9 mouse cellular contexts compared by ENCODE assay signal in the genomic region with DNA sequence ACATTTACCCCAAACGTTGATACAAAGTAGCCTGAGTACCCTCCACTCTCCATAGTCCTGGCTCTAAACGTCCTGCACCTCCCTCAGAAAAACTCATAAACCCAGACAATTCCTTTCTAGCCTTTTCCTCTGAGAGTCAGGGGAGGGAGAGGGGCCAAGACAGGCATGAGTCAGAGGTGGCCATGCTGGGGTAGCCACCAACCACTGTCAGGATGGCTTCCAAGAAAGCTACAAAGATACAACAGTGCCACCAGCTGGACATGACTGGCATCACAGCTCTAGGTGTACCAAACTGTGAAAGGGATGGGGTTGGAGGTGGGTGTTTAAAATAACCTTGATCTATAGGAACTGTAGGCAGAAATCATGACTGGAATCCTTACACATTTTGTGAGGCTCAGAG.
DNase-seq lines count a peak whose midpoint lies in the region; ATAC-seq and TF ChIP-seq lines count a peak whose summit lies in the region.
"Had no signal": no experiment of that assay in that cellular context is flagged by ENCODE, and none has a peak within 500 bp of the region (broad histone marks: within the 10 kb centered on the region; RNA-seq: fewer than 3 reads in every experiment).

No protein-coding gene starts in this region.

- no peak overlapping the region for H3K9ac ChIP-seq in hindbrain, embryonic 11.5 days (ENCODE audit: low read depth, low read length)
- H3K9ac ChIP-seq in hindbrain, embryonic 12.5 days: no peak overlapping the region
- H3K9ac ChIP-seq in embryonic facial prominence, embryonic 14.5 days (ENCODE audit: low read depth, low read length): no peak overlapping the region
- H3K9ac ChIP-seq: neural tube, embryonic 13.5 days had no signal

- DNase-seq in hindbrain, embryonic 11.5 days (ENCODE audit: low spot score): peak; percentile 75
- DNase-seq in CD4-positive helper T cell, adult 2 months (ENCODE audit: low read depth, low spot score): peak; percentile 28
- peak; percentile 87 for DNase-seq in adrenal gland, adult 2 months
- peak; percentile 51 for DNase-seq in embryonic facial prominence, embryonic 14.5 days (ENCODE audit: low spot score)
- DNase-seq in kidney, adult 9 months: peak; percentile 80
- peak; percentile 84 for DNase-seq in lung, postnatal 14 days

- TF ChIP-seq POLR2A in testis, adult 2 months (IDR thresholded peaks at IDR 0.05; ENCODE audit: control insufficient read depth, low read depth, low read length): no peak

- no peaks in the 10 kb centered on the region for H3K9me3 ChIP-seq in hindbrain, embryonic 11.5 days (ENCODE audit: control insufficient read depth, low read length)
- H3K9me3 ChIP-seq in hindbrain, embryonic 12.5 days (replicated peaks): no peaks in the 10 kb centered on the region
- H3K9me3 ChIP-seq in embryonic facial prominence, embryonic 14.5 days (ENCODE audit: control insufficient read depth, low read length): no peaks in the 10 kb centered on the region
- H3K9me3 ChIP-seq: neural tube, embryonic 13.5 days had no signal

- peaks cover 4% of the 10 kb centered on the region; the same call in 1 of the 2 replicates for H3K4me1 ChIP-seq in hindbrain, embryonic 11.5 days (replicated peaks; ENCODE audit: control insufficient read depth, insufficient read depth, low read length)
- peaks cover 16% of the 10 kb centered on the region for H3K4me1 ChIP-seq in hindbrain, embryonic 12.5 days
- H3K4me1 ChIP-seq in embryonic facial prominence, embryonic 14.5 days (ENCODE audit: control insufficient read depth, insufficient read depth, low read length): peaks cover 31% of the 10 kb centered on the region
- peaks cover 16% of the 10 kb centered on the region for H3K4me1 ChIP-seq in testis, adult 2 months (ENCODE audit: control insufficient read depth, insufficient read depth, low read length)

- peak; percentile 52; the same call in 1 of the 2 replicates for TF ChIP-seq CTCF in testis, adult 2 months (IDR thresholded peaks at IDR 0.05; ENCODE audit: control insufficient read depth, insufficient read depth, insufficient replicate concordance, low read depth, low read length)

- ATAC-seq in hindbrain, embryonic 11.5 days (ENCODE audit: low FRiP score): no peak
- no peak for ATAC-seq in hindbrain, embryonic 12.5 days (ENCODE audit: low FRiP score)
- no peak for ATAC-seq in embryonic facial prominence, embryonic 14.5 days (ENCODE audit: low read depth)

- 59% methylated on average over 2 of the region's 2 CpGs for WGBS in hindbrain, embryonic 11.5 days
- WGBS in hindbrain, embryonic 12.5 days: 59% methylated on average over 2 of the region's 2 CpGs
- 49% methylated on average over 2 of the region's 2 CpGs for WGBS in embryonic facial prominence, embryonic 14.5 days

- H3K4me2 ChIP-seq in hindbrain, embryonic 11.5 days (replicated peaks; ENCODE audit: low read depth, low read length): no peak overlapping the region
- no peak overlapping the region for H3K4me2 ChIP-seq in hindbrain, embryonic 12.5 days (replicated peaks)
- H3K4me2 ChIP-seq in embryonic facial prominence, embryonic 14.5 days (ENCODE audit: low read depth, low read length): no peak overlapping the region
- H3K4me2 ChIP-seq: neural tube, embryonic 13.5 days had no signal

- no peak overlapping the region for H3K4me3 ChIP-seq in hindbrain, embryonic 11.5 days (ENCODE audit: low read depth, low read length)
- H3K4me3 ChIP-seq in hindbrain, embryonic 12.5 days: no peak overlapping the region
- no peak overlapping the region for H3K4me3 ChIP-seq in embryonic facial prominence, embryonic 14.5 days (ENCODE audit: low read depth, low read length)
- H3K4me3 ChIP-seq in testis, adult 2 months (ENCODE audit: control insufficient read depth, low read depth, low read length): no peak overlapping the region
- H3K4me3 ChIP-seq: neural tube, embryonic 13.5 days had no signal

- H3K36me3 ChIP-seq in hindbrain, embryonic 11.5 days (ENCODE audit: control insufficient read depth, insufficient read depth, low read length): no peaks in the 10 kb centered on the region
- 0 out of 2 replicates have a peak, but pooled peaks cover 5% of the 10 kb centered on the region for H3K36me3 ChIP-seq in hindbrain, embryonic 12.5 days
- peaks cover 42% of the 10 kb centered on the region for H3K36me3 ChIP-seq in embryonic facial prominence, embryonic 14.5 days (ENCODE audit: control insufficient read depth, insufficient read depth, low read length)
- no peaks in the 10 kb centered on the region for H3K36me3 ChIP-seq in testis, adult 2 months (ENCODE audit: control insufficient read depth, insufficient read depth, low read length)
- H3K36me3 ChIP-seq: neural tube, embryonic 13.5 days had no signal

- H3K27ac ChIP-seq in hindbrain, embryonic 11.5 days (ENCODE audit: low read depth, low read length): no peak overlapping the region
- no peak overlapping the region for H3K27ac ChIP-seq in hindbrain, embryonic 12.5 days
- no peak overlapping the region for H3K27ac ChIP-seq in embryonic facial prominence, embryonic 14.5 days (replicated peaks; ENCODE audit: low read depth, low read length)
- H3K27ac ChIP-seq in testis, adult 2 months (ENCODE audit: control insufficient read depth, insufficient read depth, low read depth, low read length): no peak overlapping the region; the same call in 1 of the 2 replicates
- H3K27ac ChIP-seq: neural tube, embryonic 13.5 days had no signal

- H3K27me3 ChIP-seq in hindbrain, embryonic 11.5 days (ENCODE audit: control insufficient read depth, insufficient read depth, low read length): no peaks in the 10 kb centered on the region
- H3K27me3 ChIP-seq in hindbrain, embryonic 12.5 days: no peaks in the 10 kb centered on the region
- no peaks in the 10 kb centered on the region for H3K27me3 ChIP-seq in embryonic facial prominence, embryonic 14.5 days (replicated peaks; ENCODE audit: control insufficient read depth, insufficient read depth, low read length)
- no peaks in the 10 kb centered on the region for H3K27me3 ChIP-seq in testis, adult 2 months (ENCODE audit: control insufficient read depth, insufficient read depth, low read length)
- H3K27me3 ChIP-seq: neural tube, embryonic 13.5 days had no signal

Comparison
In these comparisons a context has a peak if more than half of its experiments do, and no peak if none do; other contexts are left out.
1. DNase-seq: peak in every context shown above with its lines; median percentile 87 in adrenal gland, adult 2 months; 84 in lung, postnatal 14 days; 80 in kidney, adult 9 months; 75 in hindbrain, embryonic 11.5 days; 51 in embryonic facial prominence, embryonic 14.5 days; 28 in CD4-positive helper T cell, adult 2 months.